Mouse (Mus musculus): Measurements from ENCODE around the gene Arhgef1.

DNA sequence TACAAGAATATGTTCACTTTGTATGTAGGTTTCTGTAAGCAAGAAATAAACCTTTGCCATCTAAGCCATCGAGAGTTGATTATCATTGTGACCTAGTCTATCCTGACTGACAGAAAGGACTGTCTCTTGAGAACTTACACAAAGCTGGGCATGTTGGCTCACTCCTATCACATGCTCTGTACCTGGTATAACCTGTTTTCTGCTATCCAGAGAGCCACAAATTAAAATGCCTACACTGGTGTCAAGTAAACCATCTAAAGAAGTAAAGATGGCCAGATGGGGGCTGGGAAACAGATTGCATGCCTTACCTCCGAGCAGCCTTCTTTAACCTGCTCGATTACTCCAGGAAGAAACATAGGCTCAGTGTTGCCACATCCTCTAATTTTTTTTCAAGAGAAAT is 25.1 kb upstream of the Arhgef1 start:
- TF ChIP-seq CTCF (IDR thresholded peaks at IDR 0.05; ENCODE audit: control insufficient read depth, insufficient read depth, insufficient read length), result no peak
- TF ChIP-seq CEBPB (IDR thresholded peaks at IDR 0.05; ENCODE audit: low read depth), result no peak
- no peak for TF ChIP-seq USF1 (IDR thresholded peaks at IDR 0.05; ENCODE audit: low read depth)
- TF ChIP-seq MAX (IDR thresholded peaks at IDR 0.05), result no peak
